Mouse (Mus musculus) heart, adult 2 months (tissue): Measurements from ENCODE around the gene Abhd12. TPM values are rescaled to one million over a fixed set of nuclear protein-coding genes. Genes with fewer than 3 reads are reported as not detected.

Source experiments
- DNase-seq, 2 experiments: peaks; one replicate each; pipeline ENCODE4 v3.0.0; 2021
- H3K27ac ChIP-seq: fragments of 200-600 bp; 2 replicates; pipeline ENCODE4 v1.8.1; 2022
- H3K27me3 ChIP-seq: fragments of 200-500 bp; 2 replicates; pipeline ENCODE4 v1.6.1; 2012; ENCODE audit warnings: mild to moderate bottlenecking, low read length, inconsistent platforms, mixed read lengths; ENCODE audit not compliant: control insufficient read depth, insufficient read depth
- H3K36me3 ChIP-seq: fragments of 200-500 bp; 2 replicates; pipeline ENCODE4 v1.6.1; 2012; ENCODE audit warnings: low read length, inconsistent platforms; ENCODE audit not compliant: control insufficient read depth, insufficient read depth
- H3K4me1 ChIP-seq: fragments of 200-500 bp; 2 replicates; pipeline ENCODE4 v1.6.1; 2011; ENCODE audit warnings: low read length; ENCODE audit not compliant: control insufficient read depth, insufficient read depth
- H3K4me3 ChIP-seq: fragments of 200-600 bp; 2 replicates; pipeline ENCODE4 v1.8.1; 2022
- H3K79me2 ChIP-seq: fragments of 200-500 bp; replicated peaks from 2 replicates; pipeline ENCODE4 v1.6.1; 2012; ENCODE audit warnings: mild to moderate bottlenecking, inconsistent platforms, low read length, moderate library complexity, mixed read lengths; ENCODE audit not compliant: control insufficient read depth, insufficient read depth
- H3K9ac ChIP-seq: fragments of 200-500 bp; 2 replicates; pipeline ENCODE4 v1.6.1; 2012; ENCODE audit warnings: low read depth, mild to moderate bottlenecking, control low read depth, inconsistent platforms, low read length, mixed read lengths
- CTCF ChIP-seq: fragments of 200-600 bp; IDR thresholded peaks from 2 replicates; pipeline ENCODE4 v1.8.1; 2022; ENCODE audit warnings: antibody characterized with exemption, mild to moderate bottlenecking, moderate library complexity
- EP300 ChIP-seq: fragments of 200-500 bp; IDR thresholded peaks from 2 replicates; pipeline ENCODE4 v1.6.1; 2011; ENCODE audit warnings: low read depth, low read length, control low read depth; ENCODE audit not compliant: insufficient read depth
- POLR2A ChIP-seq: fragments of 200-500 bp; IDR thresholded peaks from 2 replicates; pipeline ENCODE4 v1.6.1; 2011; ENCODE audit warnings: mild to moderate bottlenecking, low read depth, low read length, control low read depth; ENCODE audit not compliant: insufficient read depth
- WGBS: fragments of 180-500 bp; shearing (Covaris S2); methylation state at CpG from one replicate; pipeline ENCODE4 v1.1.7; 2018; 5-methylcytosine and 5-hydroxymethylcytosine counted together
- intact Hi-C: fragments of 180-260 bp; cut with DNase I; formaldehyde crosslinking; loops from one replicate; pipeline ENCODE4 v1.15.1; 2025
- polyA plus RNA-seq: library from polyadenylated mRNA; depleted of rRNA; stranded (reverse); fragments of >200 nt; gene quantifications from 2 replicates; pipeline ENCODE4 v1.2.3, GENCODE M21; 2012
- total RNA-seq, 2 experiments: library from RNA; stranded (reverse); gene quantifications; 2 replicates each; pipeline ENCODE4 v1.2.3; 2021

Gene Abhd12
- total and polyA plus RNA-seq, 3 experiments, result 37.6 to 51.2 (median 47.7) TPM

GRCm38 (mm10) chr2:150874508-150874907 is 30.0 kb downstream of the Abhd12 start:
- Histone ChIP-seq H3K27ac (no peak overlapping the region), H3K4me3 (no peak overlapping the region), H3K4me1 (peaks cover 1% of the 10 kb centered on the region; the same call in 1 of the 2 replicates), H3K36me3 (no peaks in the 10 kb centered on the region), H3K27me3 (no peaks in the 10 kb centered on the region), H3K79me2 (no peaks in the 10 kb centered on the region), H3K9ac (no peak overlapping the region)
- intact Hi-C loops, result no loop called here
- 92% methylated on average over 1 of the region's 1 CpGs for whole genome bisulfite sequencing
- TF ChIP-seq POLR2A (no peak), CTCF (no peak), EP300 (no peak)
- no peak for DNase-seq

- Histone ChIP-seq H3K9ac (no peak overlapping the region), H3K79me2 (no peaks in the 10 kb centered on the region), H3K4me3 (no peak overlapping the region), H3K27ac (no peak overlapping the region), H3K27me3 (no peaks in the 10 kb centered on the region), H3K36me3 (no peaks in the 10 kb centered on the region), H3K4me1 (peaks cover 1% of the 10 kb centered on the region; the same call in 1 of the 2 replicates)
- intact Hi-C loops, result no loop called here
- TF ChIP-seq CTCF (no peak), POLR2A (no peak), EP300 (no peak)
- 77% methylated on average over 1 of the region's 1 CpGs for WGBS
- no peak for DNase-seq
Measured at GRCm38 (mm10) chr2:150869446-150869845, 35.1 kb downstream of the Abhd12 start.

GRCm38 (mm10) chr2:150867021-150867420 is 37.5 kb downstream of the Abhd12 start:
- Histone ChIP-seq H3K4me1 (no peaks in the 10 kb centered on the region), H3K79me2 (no peaks in the 10 kb centered on the region), H3K9ac (no peak overlapping the region), H3K27me3 (no peaks in the 10 kb centered on the region), H3K27ac (no peak overlapping the region), H3K4me3 (no peak overlapping the region), H3K36me3 (no peaks in the 10 kb centered on the region)
- WGBS, result 96% methylated on average over 2 of the region's 2 CpGs
- intact Hi-C loops, result no loop called here
- DNase-seq, result no peak
- TF ChIP-seq POLR2A, result no peak
- TF ChIP-seq CTCF, result no peak
- TF ChIP-seq EP300, result no peak

- no peak for TF ChIP-seq EP300
- TF ChIP-seq CTCF, result peak; percentile 34
- Histone ChIP-seq H3K4me3 (no peak overlapping the region), H3K27ac (no peak overlapping the region), H3K79me2 (no peaks in the 10 kb centered on the region), H3K36me3 (no peaks in the 10 kb centered on the region), H3K27me3 (no peaks in the 10 kb centered on the region), H3K9ac (no peak overlapping the region), H3K4me1 (no peaks in the 10 kb centered on the region)
- intact Hi-C loops, result no loop called here
- WGBS, result 90% methylated on average over 2 of the region's 2 CpGs
- no peak for DNase-seq
Measured at GRCm38 (mm10) chr2:150861128-150861527, 43.4 kb downstream of the Abhd12 start.

GRCm38 (mm10) chr2:150859709-150860470 is 44.7 kb downstream of the Abhd12 start:
- H3K9ac ChIP-seq, result no peak overlapping the region
- TF ChIP-seq POLR2A, result no peak
- no peak for TF ChIP-seq EP300
- TF ChIP-seq CTCF, result no peak
- 62% methylated on average over 11 of the region's 11 CpGs for WGBS

GRCm38 (mm10) chr2:150858724-150859487 is 45.6 kb downstream of the Abhd12 start:
- no peak for TF ChIP-seq POLR2A
- Histone ChIP-seq H3K36me3 (no peaks in the 10 kb centered on the region), H3K27ac (no peak overlapping the region), H3K79me2 (no peaks in the 10 kb centered on the region), H3K4me3 (no peak overlapping the region), H3K27me3 (no peaks in the 10 kb centered on the region), H3K4me1 (no peaks in the 10 kb centered on the region), H3K9ac (no peak overlapping the region)
- no peak for DNase-seq
- intact Hi-C loops, result no loop called here
- WGBS, result 82% methylated on average over 9 of the region's 9 CpGs

More at GRCm38 (mm10) chr2:150859709-150860470, 44.7 kb downstream of the Abhd12 start:
- Histone ChIP-seq H3K36me3 (no peaks in the 10 kb centered on the region), H3K4me3 (no peak overlapping the region), H3K4me1 (no peaks in the 10 kb centered on the region), H3K27ac (no peak overlapping the region), H3K27me3 (no peaks in the 10 kb centered on the region), H3K79me2 (no peaks in the 10 kb centered on the region)
- no peak for DNase-seq
- intact Hi-C loops, result no loop called here
